Mouse (Mus musculus) CD4-positive, CD25-positive, alpha-beta regulatory T cell (primary cell): ENCODE data around the gene Ccdc9. TPM values are rescaled to one million over a fixed set of nuclear protein-coding genes. Genes with fewer than 3 reads are reported as not detected.

ENCODE experiments used
- polyA plus RNA-seq: library from polyadenylated mRNA; unstranded; fragments of 100-300 nt; shearing (Covaris generic); gene quantifications from one replicate; pipeline ENCODE4 v1.2.1, GENCODE M21; 2017

Gene Ccdc9
- polyA plus RNA-seq = 69.7 TPM

GRCm38 (mm10) chr7:16286026-16286961 lies at the start of gene Ccdc9:
Ccdc9 (minus strand) TSS chr7:16286795.

GRCm38 (mm10) chr7:16308093-16308492 lies 21.5 kb upstream of the Ccdc9 start, which contains the start of gene Bbc3:
Bbc3 (plus strand) TSS chr7:16308393.

GRCm38 (mm10) chr7:16273081-16273765 lies 13.4 kb downstream of the Ccdc9 start, which contains the start of gene Inafm1:
Inafm1 (minus strand) TSS chr7:16273617.

GRCm38 (mm10) chr7:16259110-16259590 lies 27.4 kb downstream of the Ccdc9 start, which contains the start of gene C5ar1:
C5ar1 (minus strand) TSS chr7:16259540.

GRCm38 (mm10) chr7:16244067-16244466 lies 42.5 kb downstream of the Ccdc9 start, which contains the start of gene C5ar2:
C5ar2 (minus strand) TSS chr7:16244154.

Other genes with a start within 250 kb of the Ccdc9 start
- gene Bicra, start 238.9 kb downstream of the Ccdc9 start, polyA plus RNA-seq = 7.0 TPM
- 0.06 TPM for gene Zfp541, start 225.0 kb downstream of the Ccdc9 start, polyA plus RNA-seq
- gene Napa, start 188.3 kb downstream of the Ccdc9 start, polyA plus RNA-seq = 227 TPM
- 24.4 TPM for gene Kptn, start 166.9 kb downstream of the Ccdc9 start, polyA plus RNA-seq
- gene Slc8a2, start 157.0 kb downstream of the Ccdc9 start, polyA plus RNA-seq = not detected
- gene Meis3, start 111.7 kb downstream of the Ccdc9 start, polyA plus RNA-seq = 71.3 TPM
- 31.8 TPM for gene Dhx34, start 64.8 kb downstream of the Ccdc9 start, polyA plus RNA-seq
- gene C5ar2, start 42.6 kb downstream of the Ccdc9 start, polyA plus RNA-seq = not detected
- gene C5ar1, start 27.3 kb downstream of the Ccdc9 start, polyA plus RNA-seq = not detected
- gene Inafm1, start 13.2 kb downstream of the Ccdc9 start, polyA plus RNA-seq = 6.5 TPM
- 40.1 TPM for gene Bbc3, start 21.6 kb upstream of the Ccdc9 start, polyA plus RNA-seq
- 130 TPM for gene Sae1, start 101.0 kb upstream of the Ccdc9 start, polyA plus RNA-seq
- gene Zc3h4, start 114.1 kb upstream of the Ccdc9 start, polyA plus RNA-seq = 27.2 TPM
- gene Tmem160, start 166.0 kb upstream of the Ccdc9 start, polyA plus RNA-seq = 121 TPM
- 0.36 TPM for gene Npas1, start 190.9 kb upstream of the Ccdc9 start, polyA plus RNA-seq